Mouse (Mus musculus) forebrain, embryonic 15.5 days (tissue): ENCODE measurements around the gene Ap2b1. TPM values are rescaled to one million over a fixed set of nuclear protein-coding genes. Genes with fewer than 3 reads are reported as not detected.

Experiments
- ATAC-seq: fragments of 200-750 bp; cut with Nextera tagmentation; replicated peaks from 2 replicates; pipeline ENCODE4 v1.8.0; 2017; ENCODE audit warnings: mild to moderate bottlenecking, moderate TSS enrichment, moderate library complexity
- H3K27ac ChIP-seq: fragments of 300-500 bp; sonication (generic); replicated peaks from 2 replicates; pipeline ENCODE4 v1.5.1; 2015; ENCODE audit warnings: mild to moderate bottlenecking, inconsistent platforms
- H3K27me3 ChIP-seq: fragments of 300-500 bp; sonication (generic); 2 replicates; pipeline ENCODE4 v1.6.1; 2015; ENCODE audit warnings: inconsistent platforms
- H3K36me3 ChIP-seq: fragments of 300-500 bp; sonication (generic); 2 replicates; pipeline ENCODE4 v1.6.1; 2015; ENCODE audit warnings: mild to moderate bottlenecking, inconsistent platforms
- H3K4me1 ChIP-seq: fragments of 300-500 bp; sonication (generic); 2 replicates; pipeline ENCODE4 v1.6.1; 2015; ENCODE audit warnings: inconsistent platforms
- H3K4me2 ChIP-seq: fragments of 300-500 bp; sonication (generic); replicated peaks from 2 replicates; pipeline ENCODE4 v1.6.1; 2015; ENCODE audit warnings: mild to moderate bottlenecking, inconsistent platforms
- H3K4me3 ChIP-seq: fragments of 300-500 bp; sonication (generic); 2 replicates; pipeline ENCODE4 v1.5.1; 2015; ENCODE audit warnings: mild to moderate bottlenecking, inconsistent platforms
- H3K9ac ChIP-seq: fragments of 300-500 bp; sonication (generic); replicated peaks from 2 replicates; pipeline ENCODE4 v1.6.1; 2015; ENCODE audit warnings: mild to moderate bottlenecking, inconsistent platforms
- H3K9me3 ChIP-seq: fragments of 300-500 bp; sonication (generic); 2 replicates; pipeline ENCODE4 v1.6.1; 2016; ENCODE audit warnings: inconsistent platforms
- WGBS: fragments of 180-500 bp; shearing (Covaris S2); methylation state at CpG from one replicate; pipeline ENCODE4 v1.1.7; 2015; ENCODE audit warnings: mixed read lengths; 5-methylcytosine and 5-hydroxymethylcytosine counted together
- polyA plus RNA-seq: library from polyadenylated mRNA; unstranded; fragments of >200 nt; fragmentation: Nextera tagmentation; extraction: Ambion mirVana; gene quantifications from 2 replicates; pipeline ENCODE4 v1.2.1, GENCODE M21; 2015

The Ap2b1 gene
- polyA plus RNA-seq, 1 experiment from 2014 or later = 106 TPM

DNA sequence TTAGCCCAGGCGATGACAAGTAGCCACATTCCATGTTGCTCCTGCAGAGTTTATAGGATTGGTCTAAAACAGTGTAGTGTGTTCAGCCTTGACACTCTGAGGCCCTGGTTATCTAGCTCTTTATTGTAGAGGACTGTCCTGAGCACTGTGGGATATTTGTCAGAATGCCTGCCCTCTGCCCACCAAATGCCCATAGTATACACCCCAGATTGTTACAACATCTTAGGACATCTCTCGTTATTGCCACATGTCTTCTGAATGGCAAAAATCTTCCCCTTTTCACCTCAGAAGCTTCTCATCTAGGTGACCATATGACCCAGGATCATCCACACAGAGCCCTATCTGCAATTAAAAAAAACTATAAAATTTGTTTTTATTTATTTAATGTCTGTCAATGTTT lies 133.7 kb downstream of the Ap2b1 start:
- no peaks in the 10 kb centered on the region for H3K36me3 ChIP-seq
- H3K4me2 ChIP-seq = no peak overlapping the region
- H3K27ac ChIP-seq = no peak overlapping the region
- peaks cover 12% of the 10 kb centered on the region; the same call in 1 of the 2 replicates for H3K27me3 ChIP-seq
- H3K9ac ChIP-seq = no peak overlapping the region
- 81% methylated on average over 2 of the region's 2 CpGs for WGBS
- no peak overlapping the region for H3K4me3 ChIP-seq
- no peaks in the 10 kb centered on the region for H3K9me3 ChIP-seq
- no peak for ATAC-seq
- no peaks in the 10 kb centered on the region for H3K4me1 ChIP-seq

DNA sequence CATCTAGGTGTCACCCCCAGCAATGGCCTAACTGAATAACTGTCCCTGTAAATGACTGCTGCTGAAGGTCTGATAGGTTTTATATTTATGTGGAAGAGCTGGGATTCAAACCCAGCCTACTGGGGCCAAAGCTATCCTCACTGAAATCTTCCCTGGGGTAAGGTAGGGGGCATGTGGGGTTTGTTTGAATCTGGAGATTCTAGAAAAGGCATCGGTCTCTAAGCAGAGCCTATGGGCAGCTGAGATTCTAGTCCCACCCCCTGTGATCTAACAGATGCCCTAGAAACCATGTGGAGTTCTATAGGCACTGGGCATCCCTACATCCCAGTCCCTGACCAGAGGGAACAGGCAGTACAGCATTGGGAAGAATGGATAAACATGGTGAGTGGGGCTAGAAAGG lies 138.6 kb downstream of the Ap2b1 start, which contains the start of gene 1700020L24Rik:
TSS of gene 1700020L24Rik (plus strand) at position 301 of the 400 bp plus-strand sequence.
- no peak within 1 kb of the TSS for H3K27ac ChIP-seq
- H3K36me3 ChIP-seq = no peaks in the 10 kb centered on the region
- no peaks in the 10 kb centered on the region for H3K4me1 ChIP-seq
- WGBS = 66% methylated on average over 1 of the region's 1 CpGs
- no peak within 1 kb of the TSS for H3K9ac ChIP-seq
- no peak within 1 kb of the TSS for H3K4me3 ChIP-seq
- H3K27me3 ChIP-seq = peaks cover 13% of the 10 kb centered on the region
- ATAC-seq = no peak
- H3K4me2 ChIP-seq = no peak within 1 kb of the TSS
- no peaks in the 10 kb centered on the region for H3K9me3 ChIP-seq

- Histone ChIP-seq H3K36me3 (no peaks in the 10 kb centered on the region), H3K4me2 (peak overlapping the region; percentile 80), H3K27ac (no peak overlapping the region), H3K9me3 (no peaks in the 10 kb centered on the region), H3K27me3 (peaks cover 35% of the 10 kb centered on the region), H3K4me1 (peaks cover 9% of the 10 kb centered on the region), H3K4me3 (peak overlapping the region; percentile 73), H3K9ac (peak overlapping the region; percentile 67; the same call in 1 of the 2 replicates)
- no peak for ATAC-seq
- 33% methylated on average over 11 of the region's 11 CpGs for WGBS
Measured at GRCm38 (mm10) chr11:83439426-83440060, 140.7 kb downstream of the Ap2b1 start.

GRCm38 (mm10) chr11:83440081-83441064 lies 141.5 kb downstream of the Ap2b1 start:
- peak; percentile 94 for ATAC-seq

GRCm38 (mm10) chr11:83441235-83441634 lies 142.4 kb downstream of the Ap2b1 start:
- no peak overlapping the region for H3K9ac ChIP-seq
- H3K27ac ChIP-seq = no peak overlapping the region

More at GRCm38 (mm10) chr11:83440081-83441064, 141.5 kb downstream of the Ap2b1 start:
- under 1% methylated on average over 66 of the region's 75 CpGs for WGBS
- peaks cover 43% of the 10 kb centered on the region for H3K27me3 ChIP-seq
- H3K4me3 ChIP-seq = peak overlapping the region; percentile 73
- peak overlapping the region; percentile 80 for H3K4me2 ChIP-seq
- H3K9me3 ChIP-seq = no peaks in the 10 kb centered on the region
- H3K4me1 ChIP-seq = peaks cover 13% of the 10 kb centered on the region
- H3K9ac ChIP-seq = peak overlapping the region; percentile 67
- no peaks in the 10 kb centered on the region for H3K36me3 ChIP-seq
- no peak overlapping the region for H3K27ac ChIP-seq

GRCm38 (mm10) chr11:83442596-83443267 lies 143.9 kb downstream of the Ap2b1 start:
- Histone ChIP-seq H3K4me3 (peak overlapping the region; percentile 24), H3K4me1 (peaks cover 13% of the 10 kb centered on the region), H3K36me3 (no peaks in the 10 kb centered on the region), H3K9ac (peak overlapping the region; percentile 29; the same call in 1 of the 2 replicates), H3K27me3 (peaks cover 45% of the 10 kb centered on the region), H3K4me2 (peak overlapping the region; percentile 45), H3K27ac (no peak overlapping the region), H3K9me3 (no peaks in the 10 kb centered on the region)
- ATAC-seq = peak; percentile 31
- 12% methylated on average over 29 of the region's 29 CpGs for WGBS

More at GRCm38 (mm10) chr11:83441235-83441634, 142.4 kb downstream of the Ap2b1 start:
- H3K9me3 ChIP-seq = no peaks in the 10 kb centered on the region
- H3K4me2 ChIP-seq = peak overlapping the region; percentile 80; the same call in 1 of the 2 replicates
- 43% methylated on average over 7 of the region's 7 CpGs for WGBS
- no peaks in the 10 kb centered on the region for H3K36me3 ChIP-seq
- H3K4me1 ChIP-seq = peaks cover 13% of the 10 kb centered on the region
- no peak for ATAC-seq
- H3K27me3 ChIP-seq = peaks cover 45% of the 10 kb centered on the region
- H3K4me3 ChIP-seq = peak overlapping the region; percentile 73; the same call in 1 of the 2 replicates

DNA sequence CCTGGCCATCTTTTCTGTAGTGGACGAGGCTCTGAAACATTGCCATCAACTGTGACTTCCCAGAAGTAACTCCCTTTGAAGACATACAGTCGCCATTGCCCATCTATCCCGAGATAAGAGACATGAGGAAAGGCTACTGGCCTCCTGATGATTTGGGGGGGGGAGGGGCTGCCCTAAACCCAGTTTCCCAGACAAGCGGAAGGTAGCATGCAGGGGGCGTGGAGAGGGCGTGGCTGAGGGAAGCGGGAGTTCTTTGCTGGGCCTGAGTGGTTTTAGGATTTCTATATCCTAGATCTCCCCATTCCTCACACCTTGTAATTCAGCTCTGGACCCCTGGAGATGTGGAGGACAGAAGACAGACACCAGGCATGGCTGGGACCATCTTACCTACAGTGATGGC lies 145.0 kb downstream of the Ap2b1 start:
- H3K4me3 ChIP-seq = no peak overlapping the region
- 9% methylated on average over 7 of the region's 7 CpGs for WGBS
- no peak overlapping the region for H3K9ac ChIP-seq
- peaks cover 45% of the 10 kb centered on the region for H3K27me3 ChIP-seq
- no peak overlapping the region for H3K4me2 ChIP-seq
- H3K9me3 ChIP-seq = no peaks in the 10 kb centered on the region
- H3K36me3 ChIP-seq = no peaks in the 10 kb centered on the region
- H3K27ac ChIP-seq = no peak overlapping the region
- no peak for ATAC-seq
- peaks cover 19% of the 10 kb centered on the region for H3K4me1 ChIP-seq

DNA sequence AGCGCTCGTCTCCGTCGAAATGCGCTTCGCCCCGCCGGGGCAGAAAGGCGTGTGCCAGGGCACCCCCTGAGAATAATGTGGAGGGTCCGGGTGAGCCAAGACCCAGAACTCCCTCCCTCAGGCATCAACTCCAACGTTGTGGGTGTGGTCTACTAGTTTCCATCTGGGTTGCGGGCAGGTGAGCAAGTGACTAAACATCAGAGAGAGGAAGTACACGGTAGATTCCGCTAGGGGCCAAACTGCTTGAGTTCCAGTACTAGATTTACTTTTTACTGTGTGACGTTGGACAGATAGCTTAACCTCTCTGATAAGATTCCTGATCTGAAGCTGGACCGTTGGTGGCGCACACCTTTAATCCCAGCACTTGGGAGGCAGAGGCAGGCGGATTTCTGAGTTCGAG lies 146.2 kb downstream of the Ap2b1 start:
- Histone ChIP-seq H3K4me1 (peaks cover 20% of the 10 kb centered on the region), H3K9me3 (no peaks in the 10 kb centered on the region), H3K27ac (no peak overlapping the region), H3K4me3 (peak overlapping the region; percentile 18), H3K27me3 (peaks cover 45% of the 10 kb centered on the region), H3K9ac (no peak overlapping the region), H3K36me3 (no peaks in the 10 kb centered on the region), H3K4me2 (peak overlapping the region; percentile 31)
- ATAC-seq = no peak
- WGBS = 32% methylated on average over 19 of the region's 19 CpGs

GRCm38 (mm10) chr11:83447612-83448011 lies 148.8 kb downstream of the Ap2b1 start:
- H3K9me3 ChIP-seq = no peaks in the 10 kb centered on the region
- H3K4me1 ChIP-seq = peaks cover 18% of the 10 kb centered on the region
- no peaks in the 10 kb centered on the region for H3K36me3 ChIP-seq
- no peak for ATAC-seq
- peaks cover 30% of the 10 kb centered on the region for H3K27me3 ChIP-seq
- no peak overlapping the region for H3K27ac ChIP-seq
- 82% methylated on average over 10 of the region's 10 CpGs for WGBS
- no peak overlapping the region for H3K4me2 ChIP-seq
- H3K9ac ChIP-seq = no peak overlapping the region
- no peak overlapping the region for H3K4me3 ChIP-seq

DNA sequence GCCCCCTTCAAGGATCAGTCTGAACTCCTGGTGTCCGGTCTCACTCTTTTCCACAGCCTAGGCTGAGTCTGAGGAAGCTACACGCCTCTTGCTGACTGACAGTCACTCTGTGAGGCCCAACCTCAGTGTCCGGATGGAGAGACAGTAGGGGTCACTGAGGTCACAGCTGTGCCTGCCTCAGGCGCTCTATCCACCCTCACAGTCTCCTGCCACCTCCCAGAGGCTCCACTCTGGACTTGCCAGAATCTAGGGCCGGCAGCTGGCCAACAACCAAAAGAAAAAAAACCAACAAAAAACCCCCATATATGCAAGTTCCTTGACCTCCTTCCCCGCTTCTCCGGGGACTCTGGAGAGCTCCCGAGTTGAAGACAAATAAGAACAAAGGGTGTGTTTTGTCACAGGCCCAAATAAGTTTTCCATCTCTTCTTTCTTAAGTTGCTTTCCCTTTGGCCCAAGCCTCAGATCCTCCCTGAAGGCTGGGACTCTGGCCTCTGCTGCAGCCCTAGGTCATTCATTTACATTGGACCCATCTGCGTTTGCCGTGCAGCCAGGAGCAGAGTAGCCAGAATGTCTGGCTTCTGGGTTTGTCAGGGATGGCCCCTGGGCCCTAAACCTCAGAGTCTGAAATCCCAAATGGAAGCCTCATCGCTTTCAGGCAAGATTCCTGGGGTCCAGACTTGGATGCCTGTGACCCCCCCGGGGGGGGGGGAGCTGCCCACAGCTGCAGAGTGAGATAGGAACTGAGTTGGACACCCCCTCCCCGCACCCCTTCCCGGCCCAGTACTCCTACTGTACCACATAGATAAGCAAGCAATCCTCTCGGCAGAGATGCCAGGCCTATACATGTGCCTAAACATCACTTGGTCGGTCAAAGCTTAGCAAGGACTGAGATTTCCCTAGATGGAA lies 149.4 kb downstream of the Ap2b1 start:
- Histone ChIP-seq H3K9ac (no peak overlapping the region), H3K9me3 (no peaks in the 10 kb centered on the region), H3K27ac (no peak overlapping the region), H3K4me1 (peaks cover 13% of the 10 kb centered on the region; the same call in 1 of the 2 replicates), H3K4me3 (no peak overlapping the region), H3K4me2 (no peak overlapping the region), H3K36me3 (no peaks in the 10 kb centered on the region), H3K27me3 (peaks cover 23% of the 10 kb centered on the region)
- no peak for ATAC-seq
- 54% methylated on average over 16 of the region's 16 CpGs for WGBS

DNA sequence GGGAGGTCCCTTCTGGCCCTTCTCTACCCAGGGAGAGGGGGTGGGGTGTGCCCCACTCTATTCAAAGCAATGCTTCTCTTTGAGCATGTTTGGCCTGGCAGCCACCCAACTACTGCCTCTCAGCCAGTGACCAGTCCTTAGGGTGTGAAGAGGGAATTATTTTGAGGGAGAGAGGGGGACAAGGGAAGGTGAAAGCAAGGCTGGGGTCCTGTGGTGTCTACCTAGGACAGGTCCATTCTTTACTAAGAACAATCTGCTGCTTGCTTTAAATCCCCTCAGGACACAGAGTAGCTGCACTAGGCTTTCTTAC lies 150.1 kb downstream of the Ap2b1 start:
- H3K4me2 ChIP-seq = no peak overlapping the region
- no peak overlapping the region for H3K27ac ChIP-seq
- H3K36me3 ChIP-seq = no peaks in the 10 kb centered on the region
- no peak overlapping the region for H3K4me3 ChIP-seq
- no peaks in the 10 kb centered on the region for H3K9me3 ChIP-seq
- 0 out of 2 replicates have a peak, but pooled peaks have one; percentile 16 for ATAC-seq
- no peak overlapping the region for H3K9ac ChIP-seq
- peaks cover 17% of the 10 kb centered on the region for H3K27me3 ChIP-seq
- H3K4me1 ChIP-seq = peaks cover 13% of the 10 kb centered on the region; the same call in 1 of the 2 replicates
